Mouse (Mus musculus) liver, embryonic 18 days (tissue): ENCODE results near the gene Tnf. TPM values are rescaled to one million over a fixed set of nuclear protein-coding genes. Genes with fewer than 3 reads are reported as not detected.

Source experiments
- polyA plus RNA-seq: library from polyadenylated mRNA; depleted of rRNA; stranded (reverse); fragments of >200 nt; gene quantifications from 2 replicates; pipeline ENCODE4 v1.2.3, GENCODE M21; 2012; rRNA removed

The Tnf gene
- 1.4 TPM in 2 replicates for polyA plus RNA-seq

DNA sequence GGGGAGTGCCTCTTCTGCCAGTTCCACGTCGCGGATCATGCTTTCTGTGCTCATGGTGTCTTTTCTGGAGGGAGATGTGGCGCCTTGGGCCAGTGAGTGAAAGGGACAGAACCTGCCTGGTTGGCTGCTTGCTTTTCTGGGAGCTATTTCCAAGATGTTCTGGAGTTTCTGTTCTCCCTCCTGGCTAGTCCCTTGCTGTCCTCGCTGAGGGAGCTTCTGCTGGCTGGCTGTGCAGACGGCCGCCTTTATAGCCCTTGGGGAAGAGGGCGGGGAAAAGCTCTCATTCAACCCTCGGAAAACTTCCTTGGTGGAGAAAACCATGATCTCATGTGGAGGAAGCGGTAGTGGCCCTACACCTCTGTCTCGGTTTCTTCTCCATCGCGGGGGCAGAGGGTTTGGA, at the start of gene Tnf:
Gene Tnf (minus strand): TSS at position 221 of the 400 bp plus-strand sequence.

DNA sequence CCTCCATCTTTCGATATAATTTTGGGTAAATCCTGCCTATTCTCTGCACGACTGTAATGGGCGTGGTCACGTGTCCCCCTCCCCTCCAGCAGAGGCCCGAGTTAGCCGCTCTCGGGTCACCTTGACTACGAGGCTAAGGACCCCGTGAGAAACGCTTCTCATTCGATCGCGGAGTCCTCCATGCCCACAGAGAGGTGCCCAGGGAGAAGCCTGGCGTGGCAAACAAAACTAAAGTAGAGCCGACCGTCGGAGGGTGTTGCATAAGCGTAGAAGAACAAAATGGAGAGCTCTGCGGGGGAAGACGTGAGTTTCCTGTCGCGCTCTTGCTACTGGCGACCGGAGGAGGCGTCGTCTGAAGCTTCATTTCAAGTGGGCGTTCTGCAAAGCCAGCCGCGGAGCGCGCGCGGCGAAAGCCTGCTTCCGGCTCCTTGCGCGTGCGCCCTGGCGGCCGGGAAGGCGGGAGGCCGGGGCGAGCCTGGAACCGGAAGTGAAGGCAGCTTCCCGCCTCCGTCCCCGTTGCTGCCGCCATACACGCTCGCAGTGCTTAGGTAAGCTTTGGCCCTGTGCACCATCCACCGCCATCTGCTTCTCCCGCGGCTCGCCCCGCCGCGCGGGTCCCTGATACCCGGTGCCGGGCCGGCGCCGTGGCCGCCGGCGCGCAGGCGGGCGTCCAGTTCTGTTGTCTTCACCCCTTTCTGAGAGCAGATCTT, 39.7 kb upstream of the Tnf start, which contains the start of gene Ddx39b:
Gene Ddx39b (plus strand): TSS at position 442 of the 710 bp plus-strand sequence.

DNA sequence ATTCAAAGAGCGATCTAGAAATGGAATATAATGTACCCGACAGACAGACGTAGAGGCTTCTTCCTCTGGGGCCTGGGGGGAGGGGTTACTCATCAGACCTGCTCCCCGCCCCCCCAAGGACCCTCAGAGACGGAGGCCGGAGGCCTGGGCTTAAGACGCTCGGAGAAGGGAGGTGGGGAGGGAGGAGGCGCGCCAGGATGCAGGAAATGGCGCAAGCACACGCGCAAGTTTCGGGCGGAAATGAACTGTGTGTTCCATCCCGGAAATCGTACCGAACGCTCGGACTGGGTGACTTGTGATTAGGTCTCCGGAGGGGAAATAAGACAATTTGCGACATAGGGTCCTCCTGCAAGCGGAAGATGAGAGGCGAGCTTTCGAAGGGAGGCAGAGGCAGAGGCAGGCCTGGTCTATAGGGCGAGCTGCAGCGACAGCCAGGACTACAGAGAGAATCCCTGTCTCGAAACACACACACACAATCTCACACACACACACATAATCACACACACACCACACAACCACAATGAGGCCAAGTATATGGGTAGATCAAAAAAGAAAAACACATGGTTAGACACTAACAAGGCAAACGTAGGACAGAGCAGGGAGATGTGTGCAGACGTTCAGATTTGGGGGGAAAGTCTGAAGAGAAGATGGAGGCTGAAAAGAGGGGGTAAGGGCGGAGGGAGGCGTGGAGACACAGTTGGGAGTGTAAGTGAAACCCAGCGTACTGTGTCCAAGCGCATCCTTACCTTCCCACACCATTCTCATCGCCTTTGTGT, 34.0 kb upstream of the Tnf start, which contains the start of gene Nfkbil1:
Gene Nfkbil1 (minus strand): TSS at position 179 of the 776 bp plus-strand sequence.

DNA sequence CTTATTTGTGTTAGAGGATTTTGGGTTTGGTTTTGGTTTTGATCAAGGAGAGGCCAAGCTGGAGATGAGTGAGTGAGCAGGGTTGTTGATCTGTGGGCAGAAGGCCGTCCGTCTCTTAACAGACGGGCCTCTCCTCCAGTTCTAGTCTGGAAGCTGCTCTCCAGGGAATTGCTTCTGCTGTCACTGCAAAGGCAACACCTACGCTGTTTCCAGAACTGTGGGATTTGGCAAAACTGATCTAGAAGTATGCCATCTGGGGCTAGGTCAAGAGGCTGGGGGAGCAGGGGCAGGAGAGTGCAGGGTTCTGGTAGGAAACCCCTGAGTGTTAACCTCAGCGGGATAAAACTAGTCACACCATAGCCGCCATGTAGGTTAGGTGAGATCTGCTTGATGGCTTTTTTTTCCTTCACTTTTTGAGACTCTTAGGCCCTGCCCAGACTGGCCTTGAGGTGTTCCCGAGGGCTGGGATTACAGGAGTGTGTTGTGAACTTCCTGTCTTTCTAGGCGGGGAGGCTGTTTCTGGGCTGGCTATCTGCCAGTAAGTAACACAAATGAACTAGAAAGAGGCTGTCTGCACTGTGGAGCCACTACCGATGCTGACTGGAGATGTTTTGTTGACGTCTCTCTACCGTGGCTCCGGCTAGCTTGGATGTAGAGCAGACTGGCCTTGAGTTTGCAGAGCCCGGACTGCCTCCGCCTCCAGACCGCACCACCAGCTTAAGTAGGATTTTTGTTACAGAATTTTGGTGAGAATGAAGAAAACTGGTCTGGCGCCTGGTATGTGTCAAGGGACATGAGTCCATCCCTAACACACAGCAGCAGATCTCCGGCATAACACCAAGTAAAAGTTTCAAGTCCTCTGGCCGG, 31.5 kb upstream of the Tnf start, which contains the start of gene Atp6v1g2:
Gene Atp6v1g2 (plus strand): TSS at position 547 of the 867 bp plus-strand sequence.

DNA sequence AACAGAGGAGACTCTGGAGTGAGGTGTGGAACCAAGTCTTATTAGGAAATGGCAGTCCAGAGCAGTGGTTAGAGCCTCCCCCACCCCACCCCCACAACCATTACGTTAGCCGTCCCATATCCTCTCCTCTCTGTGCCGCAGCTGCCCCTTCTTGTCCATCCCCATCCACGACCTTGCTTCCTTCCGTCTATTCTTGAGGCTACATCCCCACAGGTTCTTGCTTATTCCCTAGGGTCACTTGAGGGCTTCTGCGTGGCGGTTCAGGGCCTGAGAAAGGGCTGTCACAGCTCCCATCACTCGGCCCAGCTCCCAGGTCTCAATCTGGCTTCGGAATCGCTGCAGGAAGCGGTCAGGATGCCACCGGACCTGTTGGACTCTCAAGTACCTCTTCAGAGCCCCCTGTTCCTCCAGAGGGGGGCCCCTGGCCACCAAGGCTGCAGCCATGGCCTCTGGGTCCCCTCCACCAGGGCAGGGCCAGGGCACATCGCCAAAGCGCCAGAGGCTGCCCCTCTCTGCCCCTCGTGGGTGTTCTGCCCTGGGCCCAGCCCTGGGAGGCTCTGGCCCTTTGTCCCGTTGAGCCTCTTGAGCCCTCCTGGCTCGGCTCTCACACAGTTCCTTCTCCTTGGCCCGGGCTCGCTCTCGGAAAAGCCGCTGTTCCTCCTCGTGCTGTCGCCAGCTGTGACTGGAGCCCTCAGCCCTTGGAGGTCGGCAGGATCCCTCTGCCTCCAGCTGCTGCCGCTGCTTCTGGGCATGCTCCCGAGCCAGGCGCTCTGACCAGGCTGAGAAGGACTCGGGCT, 18.5 kb upstream of the Tnf start, which contains the start of gene Gm16181:
Gene Gm16181 (plus strand): TSS at position 679 of the 797 bp plus-strand sequence.

DNA sequence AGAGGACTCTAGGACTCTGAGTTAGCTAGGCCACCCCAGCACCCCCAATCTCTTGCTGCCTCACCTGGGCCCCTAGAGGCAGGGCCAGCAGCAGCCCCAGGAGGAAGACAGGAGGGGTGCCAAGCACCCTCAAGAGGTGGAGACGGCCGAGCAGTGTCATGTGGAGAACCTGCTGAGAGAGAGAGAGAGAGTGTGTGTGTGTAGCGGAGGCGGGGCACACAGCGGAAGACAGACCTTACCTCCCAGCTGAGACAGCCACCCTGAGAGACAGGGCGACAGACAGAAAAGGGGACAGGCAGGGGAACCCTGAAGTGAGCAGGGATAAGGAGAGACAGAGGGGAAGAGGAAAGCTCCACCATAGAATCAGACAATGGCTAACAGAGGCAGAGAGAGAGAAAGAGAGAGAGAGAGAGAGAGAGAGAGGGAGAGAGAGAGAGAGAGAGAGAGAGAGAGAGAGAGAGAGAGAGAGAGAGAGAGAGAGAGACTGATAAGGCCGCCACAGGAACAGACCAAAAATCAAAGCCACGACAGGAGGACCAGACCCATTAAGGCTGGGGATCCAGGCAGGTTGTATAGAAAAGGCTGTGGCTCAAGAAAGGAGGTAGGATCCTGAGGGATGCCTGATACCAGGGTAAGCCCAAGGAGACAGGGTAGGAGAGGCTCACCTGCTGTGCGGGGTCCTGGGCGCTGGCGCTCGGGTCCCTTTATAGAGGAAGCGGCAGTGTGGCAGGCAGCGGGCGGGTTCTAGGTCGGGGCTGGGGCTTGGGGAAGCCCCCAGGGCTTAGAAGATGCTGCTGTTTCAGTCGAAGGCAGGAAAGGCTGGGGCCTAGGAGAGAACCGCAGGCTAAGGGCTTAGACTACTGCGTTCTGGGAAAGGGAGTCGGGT, 2.9 kb upstream of the Tnf start, which contains the start of gene Lta:
Gene Lta (minus strand): TSS at position 858 of the 886 bp plus-strand sequence.

DNA sequence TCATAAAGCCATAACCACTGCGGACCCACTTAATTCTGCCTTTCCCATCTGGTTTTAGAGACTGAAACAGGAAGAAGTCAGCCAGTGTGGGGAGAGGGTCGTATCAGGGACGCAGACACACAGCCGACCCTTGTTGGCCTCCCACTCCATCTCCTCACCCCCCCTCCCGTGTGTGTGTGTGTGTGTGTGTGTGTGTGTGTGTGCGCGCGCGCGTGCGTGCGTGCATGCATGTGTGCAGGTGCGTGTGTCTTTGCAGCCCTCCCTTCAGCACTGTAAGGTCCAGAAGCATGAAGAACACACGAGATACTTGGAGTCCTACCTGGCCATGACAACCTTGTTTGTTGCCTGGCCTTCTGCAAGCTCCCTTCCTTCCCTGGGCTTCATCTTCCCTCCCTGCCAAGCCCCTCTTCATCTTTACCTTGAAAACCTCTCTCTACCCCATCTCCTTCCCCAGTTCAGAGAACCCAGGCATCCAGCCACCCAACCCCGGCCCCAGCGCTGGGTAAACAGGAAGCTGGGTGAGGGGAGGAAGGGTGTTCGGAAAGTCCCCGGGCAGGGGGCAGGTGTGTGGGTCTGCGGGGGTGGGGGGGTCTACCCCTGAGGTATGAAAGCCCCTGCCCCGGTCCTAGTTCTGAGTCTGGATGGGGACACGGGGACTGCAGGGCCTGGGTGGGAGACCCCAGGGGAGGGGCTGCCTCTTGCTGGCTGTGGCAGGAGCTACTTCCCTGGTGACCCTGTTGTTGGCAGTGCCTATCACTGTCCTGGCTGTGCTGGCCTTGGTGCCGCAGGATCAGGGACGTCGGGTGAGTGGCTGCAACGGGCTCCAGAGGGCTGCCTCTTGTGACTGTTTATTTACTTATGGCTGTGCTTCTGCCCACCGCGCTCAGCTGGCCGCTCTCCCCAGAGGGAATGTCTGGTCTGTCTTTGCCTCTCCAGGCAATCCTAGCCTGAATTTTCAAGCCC, 7.6 kb downstream of the Tnf start, which contains the start of gene Ltb:
Gene Ltb (plus strand): TSS at position 559 of the 963 bp plus-strand sequence.

DNA sequence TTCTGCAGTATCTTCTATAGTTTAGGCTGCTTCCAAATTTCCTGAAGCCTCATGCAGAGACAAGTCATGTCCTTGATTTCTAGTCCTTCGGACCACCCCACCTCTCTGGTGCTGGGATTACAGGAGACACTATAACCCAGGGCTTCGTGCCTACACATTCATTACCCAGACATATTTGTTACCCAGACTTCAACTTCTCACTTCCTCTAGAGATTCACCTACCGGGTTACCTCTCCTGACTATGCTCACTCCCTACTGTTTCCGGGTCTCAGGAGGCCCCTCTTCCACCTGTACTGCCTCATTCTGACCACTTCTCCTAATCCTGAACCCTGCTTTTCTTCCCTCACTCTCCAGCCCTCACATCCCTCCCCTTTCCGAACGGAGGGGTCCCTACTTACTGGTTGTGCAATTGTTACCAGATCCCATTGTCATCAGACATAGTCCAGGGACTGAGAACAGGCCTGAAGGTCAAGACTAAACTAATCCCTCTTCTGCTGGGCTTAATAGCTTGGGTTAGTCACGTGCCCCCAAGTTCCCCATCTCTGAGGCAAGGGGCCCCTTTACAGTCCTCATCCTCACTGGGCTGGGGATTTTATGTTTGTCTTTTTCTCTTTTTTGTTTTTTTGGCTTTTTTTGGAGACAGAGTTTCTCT, 13.7 kb downstream of the Tnf start, which contains the start of gene Lst1:
Gene Lst1 (minus strand): TSS at position 481 of the 652 bp plus-strand sequence.

DNA sequence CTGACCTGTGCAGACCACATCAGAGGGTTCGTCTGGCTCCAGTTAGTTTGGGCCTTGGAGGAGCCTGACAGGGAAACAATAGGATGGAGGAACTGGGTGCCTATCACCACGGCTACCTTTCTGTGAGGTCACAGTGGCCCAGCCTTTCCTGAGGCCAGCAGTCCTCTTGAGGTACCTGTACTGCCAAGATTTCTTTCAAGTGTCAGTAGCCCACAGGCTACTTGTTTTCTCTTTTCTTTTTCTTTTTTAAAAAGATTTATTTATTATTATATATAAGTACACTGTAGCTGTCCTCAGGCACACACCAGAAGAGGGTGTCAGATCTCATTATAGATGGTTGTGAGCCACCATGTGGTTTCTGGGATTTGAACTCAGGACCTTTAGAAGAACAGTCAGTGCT, 25.8 kb downstream of the Tnf start, which contains the start of gene Aif1:
Gene Aif1 (minus strand): TSS at position 101 of the 400 bp plus-strand sequence.

DNA sequence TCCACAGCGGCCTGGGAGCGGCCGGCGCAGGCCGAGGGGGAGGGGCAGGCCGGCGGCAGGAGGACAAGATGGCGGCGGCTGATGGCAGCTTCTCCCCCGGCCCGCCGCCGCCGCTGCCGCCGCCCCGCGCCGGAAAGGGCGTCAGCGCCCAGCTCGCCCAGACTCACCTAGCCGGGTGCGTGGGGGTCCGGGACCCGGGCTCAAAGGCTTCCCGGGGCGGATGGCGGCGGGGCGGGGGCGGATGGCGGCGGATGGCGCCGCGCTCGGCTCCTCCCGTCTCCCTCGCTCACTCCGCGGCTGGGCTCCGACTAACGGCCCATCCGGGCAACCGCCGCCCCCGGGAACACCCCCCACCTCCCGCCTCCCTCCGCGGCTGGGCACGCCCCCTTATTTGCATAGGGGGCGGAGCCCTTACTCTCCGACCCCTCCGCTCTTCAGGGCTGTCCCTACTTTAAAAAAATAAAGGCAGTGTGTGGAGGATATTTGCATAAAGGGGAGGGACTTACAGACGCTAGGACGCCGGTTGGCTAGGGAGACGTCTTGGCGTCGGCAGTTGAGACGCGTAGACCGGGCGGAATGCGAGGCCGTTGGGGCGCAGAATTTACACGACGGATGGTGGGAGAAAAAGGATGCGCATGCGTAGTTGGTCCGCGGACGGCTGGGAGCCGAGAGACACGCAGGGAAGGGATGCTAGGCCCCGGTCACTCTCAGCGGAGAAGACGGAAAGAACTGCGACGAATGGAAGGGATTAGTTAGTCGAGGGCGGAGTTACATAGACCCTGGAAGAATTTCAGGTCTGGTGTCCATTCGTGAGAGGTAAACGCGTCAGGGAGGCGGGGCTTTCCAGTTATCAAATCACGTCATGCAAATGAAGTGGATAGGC, 37.0 kb downstream of the Tnf start, which contains the start of gene Prrc2a:
Gene Prrc2a (minus strand): TSS at position 330 of the 883 bp plus-strand sequence.

Other genes with a start within 250 kb of the Tnf start
- gene Hspa1b, start 242.8 kb downstream of the Tnf start, polyA plus RNA-seq = 3.1 and 3.3 TPM in 2 replicates
- gene Gm20481, start 232.1 kb downstream of the Tnf start, polyA plus RNA-seq = not detected in 2 replicates
- 1.9 and 2.5 TPM in 2 replicates for gene Hspa1a, start 229.9 kb downstream of the Tnf start, polyA plus RNA-seq
- gene Hspa1l, start 229.3 kb downstream of the Tnf start, polyA plus RNA-seq = 0.06 and 0.07 TPM in 2 replicates
- gene Lsm2, start 220.1 kb downstream of the Tnf start, polyA plus RNA-seq = 64.3 and 69.6 TPM in 2 replicates
- gene Vars, start 201.0 kb downstream of the Tnf start, polyA plus RNA-seq = 42.1 and 47.2 TPM in 2 replicates
- gene Vwa7, start 185.4 kb downstream of the Tnf start, polyA plus RNA-seq = 0.17 and 0.23 TPM in 2 replicates
- gene Sapcd1, start 174.0 kb downstream of the Tnf start, polyA plus RNA-seq = 4.3 and 5.0 TPM in 2 replicates
- 7.7 and 8.5 TPM in 2 replicates for gene Msh5, start 155.3 kb downstream of the Tnf start, polyA plus RNA-seq
- 88.4 and 92.7 TPM in 2 replicates for gene Clic1, start 152.0 kb downstream of the Tnf start, polyA plus RNA-seq
- 13.9 and 14.9 TPM in 2 replicates for gene Ddah2, start 143.0 kb downstream of the Tnf start, polyA plus RNA-seq
- gene Ly6g6c, start 136.6 kb downstream of the Tnf start, polyA plus RNA-seq = 0.06 TPM in 1 of 2 replicates, not detected in the other
- 1.5 and 1.9 TPM in 2 replicates for gene Mpig6b, start 135.8 kb downstream of the Tnf start, polyA plus RNA-seq
- 0.28 and 0.30 TPM in 2 replicates for gene Ly6g6e, start 125.1 kb downstream of the Tnf start, polyA plus RNA-seq
- gene Ly6g6d, start 123.9 kb downstream of the Tnf start, polyA plus RNA-seq = 0.71 and 0.79 TPM in 2 replicates
- gene Ly6g6f, start 116.4 kb downstream of the Tnf start, polyA plus RNA-seq = 4.7 and 4.8 TPM in 2 replicates
- 32.1 and 32.4 TPM in 2 replicates for gene Abhd16a, start 112.7 kb downstream of the Tnf start, polyA plus RNA-seq
- gene Ly6g5c, start 93.7 kb downstream of the Tnf start, polyA plus RNA-seq = not detected in 2 replicates
- gene Ly6g5b, start 86.6 kb downstream of the Tnf start, polyA plus RNA-seq = 0.46 and 0.64 TPM in 2 replicates
- 8.0 and 8.7 TPM in 2 replicates for gene Gpank1, start 80.6 kb downstream of the Tnf start, polyA plus RNA-seq
- 84.1 and 85.2 TPM in 2 replicates for gene Csnk2b, start 80.0 kb downstream of the Tnf start, polyA plus RNA-seq
- 1.8 and 2.0 TPM in 2 replicates for gene D17H6S53E, start 75.6 kb downstream of the Tnf start, polyA plus RNA-seq
- 464 and 524 TPM in 2 replicates for gene Apom, start 70.0 kb downstream of the Tnf start, polyA plus RNA-seq
- gene Bag6, start 66.8 kb downstream of the Tnf start, polyA plus RNA-seq = 37.8 and 48.6 TPM in 2 replicates
- gene Prrc2a, start 37.1 kb downstream of the Tnf start, polyA plus RNA-seq = 42.6 and 57.5 TPM in 2 replicates
- gene Aif1, start 25.9 kb downstream of the Tnf start, polyA plus RNA-seq = 10.5 and 12.9 TPM in 2 replicates
- gene Lst1, start 13.6 kb downstream of the Tnf start, polyA plus RNA-seq = 69.9 and 71.0 TPM in 2 replicates
- 5.2 and 5.9 TPM in 2 replicates for gene Ltb, start 7.6 kb downstream of the Tnf start, polyA plus RNA-seq
- gene Lta, start 3.3 kb upstream of the Tnf start, polyA plus RNA-seq = 0.06 TPM in 1 of 2 replicates, not detected in the other
- 0.08 and 0.26 TPM in 2 replicates for gene Gm16181, start 18.8 kb upstream of the Tnf start, polyA plus RNA-seq
- 2.0 and 2.3 TPM in 2 replicates for gene Atp6v1g2, start 31.7 kb upstream of the Tnf start, polyA plus RNA-seq
- gene Nfkbil1, start 33.8 kb upstream of the Tnf start, polyA plus RNA-seq = 5.1 and 5.4 TPM in 2 replicates
- gene Ddx39b, start 39.7 kb upstream of the Tnf start, polyA plus RNA-seq = 170 and 199 TPM in 2 replicates
- 108 and 132 TPM in 2 replicates for gene H2-D1, start 60.7 kb upstream of the Tnf start, polyA plus RNA-seq
- 0.06 TPM in 2 replicates for gene H2-Q1, start 118.4 kb upstream of the Tnf start, polyA plus RNA-seq
- gene H2-Q2, start 140.2 kb upstream of the Tnf start, polyA plus RNA-seq = 2.3 and 3.8 TPM in 2 replicates
- 18.2 and 23.7 TPM in 2 replicates for gene H2-Q4, start 177.6 kb upstream of the Tnf start, polyA plus RNA-seq
- gene H2-Q6, start 222.8 kb upstream of the Tnf start, polyA plus RNA-seq = 10.0 and 14.3 TPM in 2 replicates
- gene H2-Q7, start 237.1 kb upstream of the Tnf start, polyA plus RNA-seq = 10.8 and 12.6 TPM in 2 replicates